Mouse (Mus musculus) heart, adult 2 months (tissue): ENCODE data around the gene Gm5592. TPM values are rescaled to one million over a fixed set of nuclear protein-coding genes. Genes with fewer than 3 reads are reported as not detected.
"Not testable (repeated sequence)": the region's sequence is repeated elsewhere in the genome, so short reads cannot be mapped to it uniquely, and the experiment has no call there.

Experiments
- DNase-seq, 2 experiments: peaks; one replicate each; pipeline ENCODE4 v3.0.0; 2021
- H3K27ac ChIP-seq: fragments of 200-600 bp; 2 replicates; pipeline ENCODE4 v1.8.1; 2022
- H3K27me3 ChIP-seq: fragments of 200-500 bp; 2 replicates; pipeline ENCODE4 v1.6.1; 2012; ENCODE audit warnings: mild to moderate bottlenecking, low read length, inconsistent platforms, mixed read lengths; ENCODE audit not compliant: control insufficient read depth, insufficient read depth
- H3K36me3 ChIP-seq: fragments of 200-500 bp; 2 replicates; pipeline ENCODE4 v1.6.1; 2012; ENCODE audit warnings: low read length, inconsistent platforms; ENCODE audit not compliant: control insufficient read depth, insufficient read depth
- H3K4me1 ChIP-seq: fragments of 200-500 bp; 2 replicates; pipeline ENCODE4 v1.6.1; 2011; ENCODE audit warnings: low read length; ENCODE audit not compliant: control insufficient read depth, insufficient read depth
- H3K4me3 ChIP-seq: fragments of 200-600 bp; 2 replicates; pipeline ENCODE4 v1.8.1; 2022
- H3K79me2 ChIP-seq: fragments of 200-500 bp; replicated peaks from 2 replicates; pipeline ENCODE4 v1.6.1; 2012; ENCODE audit warnings: mild to moderate bottlenecking, inconsistent platforms, low read length, moderate library complexity, mixed read lengths; ENCODE audit not compliant: control insufficient read depth, insufficient read depth
- H3K9ac ChIP-seq: fragments of 200-500 bp; 2 replicates; pipeline ENCODE4 v1.6.1; 2012; ENCODE audit warnings: low read depth, mild to moderate bottlenecking, control low read depth, inconsistent platforms, low read length, mixed read lengths
- CTCF ChIP-seq: fragments of 200-600 bp; IDR thresholded peaks from 2 replicates; pipeline ENCODE4 v1.8.1; 2022; ENCODE audit warnings: antibody characterized with exemption, mild to moderate bottlenecking, moderate library complexity
- EP300 ChIP-seq: fragments of 200-500 bp; IDR thresholded peaks from 2 replicates; pipeline ENCODE4 v1.6.1; 2011; ENCODE audit warnings: low read depth, low read length, control low read depth; ENCODE audit not compliant: insufficient read depth
- POLR2A ChIP-seq: fragments of 200-500 bp; IDR thresholded peaks from 2 replicates; pipeline ENCODE4 v1.6.1; 2011; ENCODE audit warnings: mild to moderate bottlenecking, low read depth, low read length, control low read depth; ENCODE audit not compliant: insufficient read depth
- WGBS: fragments of 180-500 bp; shearing (Covaris S2); methylation state at CpG from one replicate; pipeline ENCODE4 v1.1.7; 2018; 5-methylcytosine and 5-hydroxymethylcytosine counted together
- intact Hi-C: fragments of 180-260 bp; cut with DNase I; formaldehyde crosslinking; loops from one replicate; pipeline ENCODE4 v1.15.1; 2025
- long read RNA-seq: library from polyadenylated mRNA; stranded (forward); transcript quantifications from one replicate; pipeline ENCODE4 v2.0.0, GENCODE M21; 2021
- polyA plus RNA-seq: library from polyadenylated mRNA; depleted of rRNA; stranded (reverse); fragments of >200 nt; gene quantifications from 2 replicates; pipeline ENCODE4 v1.2.3, GENCODE M21; 2012; rRNA removed
- total RNA-seq, 2 experiments: library from RNA; stranded (reverse); gene quantifications; 2 replicates each; pipeline ENCODE4 v1.2.3; 2021

The Gm5592 gene
- not detected for total RNA-seq
- not detected in 2 replicates for polyA plus RNA-seq
- long read RNA-seq = 0 reads

GRCm38 (mm10) chr7:41153541-41153940 lies at the start of gene Gm5592:
Gene Gm5592 (plus strand): TSS chr7:41153841.
- WGBS = 72% methylated on average over 4 of the region's 4 CpGs
- H3K9ac ChIP-seq, DNase-seq, intact Hi-C loops, H3K79me2 ChIP-seq, H3K4me1 ChIP-seq, H3K27me3 ChIP-seq, H3K27ac ChIP-seq, H3K36me3 ChIP-seq, H3K4me3 ChIP-seq: not testable (repeated sequence)

GRCm38 (mm10) chr7:41155806-41156205 lies 2.2 kb downstream of the Gm5592 start:
- H3K9ac ChIP-seq, H3K27ac ChIP-seq, intact Hi-C loops, DNase-seq, H3K4me1 ChIP-seq, H3K36me3 ChIP-seq, H3K27me3 ChIP-seq, H3K4me3 ChIP-seq, H3K79me2 ChIP-seq: not testable (repeated sequence)
- 76% methylated on average over 2 of the region's 2 CpGs for WGBS

DNA sequence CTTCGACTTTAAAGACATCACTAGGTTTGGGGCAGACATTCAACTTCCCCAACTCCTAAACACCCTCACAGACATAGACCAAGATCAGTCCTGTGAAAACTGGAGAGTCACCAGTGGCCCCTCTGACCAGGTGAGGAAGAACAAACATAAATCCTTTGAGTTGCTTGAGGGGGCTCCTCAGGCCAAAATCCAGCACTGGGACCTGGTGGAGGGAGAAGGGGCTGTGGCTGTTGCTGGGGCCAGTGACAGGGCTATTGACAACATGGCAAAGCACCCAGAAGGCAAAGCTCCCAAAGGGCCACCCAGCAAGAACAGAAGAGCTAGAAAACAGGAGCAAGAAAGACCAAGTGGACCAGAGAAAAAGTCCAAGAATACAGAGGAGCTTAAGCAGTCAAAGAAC lies 4.2 kb downstream of the Gm5592 start:
- H3K4me3 ChIP-seq, H3K27me3 ChIP-seq, DNase-seq, H3K4me1 ChIP-seq, H3K9ac ChIP-seq, H3K79me2 ChIP-seq, H3K27ac ChIP-seq, intact Hi-C loops, H3K36me3 ChIP-seq: not testable (repeated sequence)
- no CpG with 5 or more reads among the region's 1 CpGs for WGBS

- intact Hi-C loops, H3K9ac ChIP-seq, H3K27me3 ChIP-seq, H3K27ac ChIP-seq, H3K4me1 ChIP-seq, H3K4me3 ChIP-seq, H3K79me2 ChIP-seq, DNase-seq, H3K36me3 ChIP-seq: not testable (repeated sequence)
- 59% methylated on average over 2 of the region's 2 CpGs for WGBS
These were observed 4.9 kb downstream of the Gm5592 start for GRCm38 (mm10) chr7:41158562-41158961.

DNA sequence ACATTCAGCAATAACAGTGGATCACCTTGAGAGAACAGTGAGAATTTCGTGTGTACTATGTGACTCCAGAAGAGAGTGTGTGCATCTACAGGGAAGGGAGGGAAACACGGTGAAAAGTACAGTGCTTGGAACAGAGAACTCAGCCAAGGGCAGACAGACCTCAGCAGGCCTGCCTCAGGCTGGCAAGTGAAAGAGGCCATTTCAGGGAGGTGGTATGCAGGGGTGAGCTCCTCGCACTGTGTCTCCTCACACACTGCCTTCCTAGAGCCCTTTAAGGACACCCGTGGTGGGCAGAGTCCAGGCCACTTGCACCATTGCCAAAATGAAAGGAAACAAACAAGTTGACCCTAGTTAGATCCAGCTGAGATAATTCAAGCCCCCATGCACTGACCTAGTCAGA lies 40.0 kb downstream of the Gm5592 start:
- TF ChIP-seq POLR2A = no peak
- TF ChIP-seq CTCF = no peak
- no peak for TF ChIP-seq EP300
- Histone ChIP-seq H3K79me2 (no peaks in the 10 kb centered on the region), H3K36me3 (no peaks in the 10 kb centered on the region), H3K27me3 (no peaks in the 10 kb centered on the region), H3K4me1 (no peaks in the 10 kb centered on the region), H3K27ac (no peak overlapping the region), H3K4me3 (no peak overlapping the region), H3K9ac (no peak overlapping the region)
- peak in 1 of 2 experiments; percentile 25 for DNase-seq
- WGBS = 54% methylated on average over 4 of the region's 4 CpGs
- intact Hi-C loops = loop anchor here (10.0 kb wide), 2 partner anchors 89 to 121 kb away; no protein-coding TSS in a partner anchor

Other genes starting within 250 kb of the Gm5592 start
- not detected for gene 4930433I11Rik, start 166.3 kb upstream of the Gm5592 start, total RNA-seq
- not detected in 2 replicates for gene 4930433I11Rik, start 166.3 kb upstream of the Gm5592 start, polyA plus RNA-seq
- not detected for gene Gm4884, start 121.1 kb upstream of the Gm5592 start, total RNA-seq
- not detected in 2 replicates for gene Gm4884, start 121.1 kb upstream of the Gm5592 start, polyA plus RNA-seq
- gene AI987944, start 239.5 kb downstream of the Gm5592 start, total RNA-seq = 10 to 100 TPM; 10.1 to 10.6 TPM
- 3.5 and 6.5 TPM in 2 replicates for gene AI987944, start 239.5 kb downstream of the Gm5592 start, polyA plus RNA-seq